In genomic region chr2:173083712-173084475, GRCm38 (mm10) we compare ENCODE assay signal across 8 mouse cellular contexts. TPM values are rescaled to one million over a fixed set of nuclear protein-coding genes. Genes with fewer than 3 reads are reported as not detected.
DNase-seq lines count a peak whose midpoint lies in the region; ATAC-seq and TF ChIP-seq lines count a peak whose summit lies in the region.

No protein-coding gene starts in this region.

- peak overlapping the region; percentile 67 for H3K27ac ChIP-seq in forebrain, embryonic 10.5 days
- H3K27ac ChIP-seq in forebrain, embryonic 13.5 days, result no peak overlapping the region
- peak overlapping the region; percentile 32 to 79; a peak in 3 of 4 replicates for H3K27ac ChIP-seq in heart, embryonic 14.5 days (replicated peaks in 1 of 2; ENCODE audit: control insufficient read depth in 1 of 2, insufficient read depth in 1 of 2, low read depth in 2 of 2, low read length in 2 of 2)
- no peak overlapping the region for H3K27ac ChIP-seq in lung, postnatal 0 days (ENCODE audit: low read length)
- H3K27ac ChIP-seq in stomach, embryonic 16.5 days (ENCODE audit: low read length), result no peak overlapping the region
- no peak overlapping the region for H3K27ac ChIP-seq in midbrain, embryonic 14.5 days (replicated peaks; ENCODE audit: low read depth, low read length)

- H3K4me2 ChIP-seq in forebrain, embryonic 13.5 days, result no peak overlapping the region
- H3K4me2 ChIP-seq in heart, embryonic 14.5 days (ENCODE audit: low read length), result peak overlapping the region; percentile 50
- peak overlapping the region; percentile 14; the same call in 1 of the 2 replicates for H3K4me2 ChIP-seq in lung, postnatal 0 days (replicated peaks; ENCODE audit: low read depth, low read length)
- peak overlapping the region; percentile 40 for H3K4me2 ChIP-seq in stomach, embryonic 16.5 days (ENCODE audit: low read depth, low read length)
- no peak overlapping the region for H3K4me2 ChIP-seq in midbrain, embryonic 14.5 days (ENCODE audit: low read length)

- no peaks in the 10 kb centered on the region for H3K9me3 ChIP-seq in forebrain, embryonic 10.5 days
- H3K9me3 ChIP-seq in forebrain, embryonic 13.5 days (replicated peaks), result no peaks in the 10 kb centered on the region
- H3K9me3 ChIP-seq in heart, embryonic 14.5 days (ENCODE audit: control insufficient read depth, low read length), result no peaks in the 10 kb centered on the region
- H3K9me3 ChIP-seq in lung, postnatal 0 days (ENCODE audit: low read length), result no peaks in the 10 kb centered on the region
- no peaks in the 10 kb centered on the region for H3K9me3 ChIP-seq in stomach, embryonic 16.5 days (replicated peaks; ENCODE audit: control insufficient read depth, low read length)
- no peaks in the 10 kb centered on the region for H3K9me3 ChIP-seq in midbrain, embryonic 14.5 days (ENCODE audit: control insufficient read depth, low read length)

- H3K27me3 ChIP-seq in forebrain, embryonic 10.5 days (ENCODE audit: poor library complexity, severe bottlenecking), result peaks cover 6% of the 10 kb centered on the region; the same call in 1 of the 2 replicates
- no peaks in the 10 kb centered on the region for H3K27me3 ChIP-seq in forebrain, embryonic 13.5 days
- no peaks in the 10 kb centered on the region for H3K27me3 ChIP-seq in heart, embryonic 14.5 days (ENCODE audit: control insufficient read depth, insufficient read depth, low read length)
- H3K27me3 ChIP-seq in lung, postnatal 0 days (replicated peaks; ENCODE audit: insufficient read depth, low read length), result no peaks in the 10 kb centered on the region
- H3K27me3 ChIP-seq in stomach, embryonic 16.5 days (ENCODE audit: control insufficient read depth, insufficient read depth, low read length), result no peaks in the 10 kb centered on the region
- no peaks in the 10 kb centered on the region for H3K27me3 ChIP-seq in midbrain, embryonic 14.5 days (ENCODE audit: control insufficient read depth, insufficient read depth, low read length)

- 0 out of 2 replicates have a peak, but pooled peaks have one; percentile 12 for TF ChIP-seq CTCF in lung, postnatal 0 days (IDR thresholded peaks at IDR 0.05)

- H3K4me3 ChIP-seq in forebrain, embryonic 10.5 days, result peak overlapping the region; percentile 20; the same call in 1 of the 2 replicates
- H3K4me3 ChIP-seq in forebrain, embryonic 13.5 days, result no peak overlapping the region
- H3K4me3 ChIP-seq in heart, embryonic 14.5 days (ENCODE audit: control insufficient read depth in 1 of 2, insufficient read depth in 1 of 2, low read depth in 1 of 2, low read length in 2 of 2), result peak overlapping the region in 1 of 2 experiments; percentile 2; a peak in 1 of 4 replicates
- no peak overlapping the region for H3K4me3 ChIP-seq in lung, postnatal 0 days (ENCODE audit: low read depth, low read length)
- H3K4me3 ChIP-seq in stomach, embryonic 16.5 days (replicated peaks; ENCODE audit: low read length), result no peak overlapping the region; the same call in 1 of the 2 replicates
- no peak overlapping the region for H3K4me3 ChIP-seq in midbrain, embryonic 14.5 days (replicated peaks; ENCODE audit: low read depth, low read length)

- WGBS in forebrain, embryonic 10.5 days, result 17% methylated on average over 13 of the region's 13 CpGs
- WGBS in forebrain, embryonic 13.5 days, result 19% methylated on average over 13 of the region's 13 CpGs
- WGBS in heart, embryonic 14.5 days, result 13% methylated on average over 13 of the region's 13 CpGs
- 17% methylated on average over 13 of the region's 13 CpGs for whole genome bisulfite sequencing in lung, postnatal 0 days
- 13% methylated on average over 13 of the region's 13 CpGs for WGBS in stomach, embryonic 16.5 days
- 17% methylated on average over 13 of the region's 13 CpGs for WGBS in midbrain, embryonic 14.5 days

- H3K36me3 ChIP-seq in forebrain, embryonic 10.5 days (replicated peaks), result no peaks in the 10 kb centered on the region
- H3K36me3 ChIP-seq in forebrain, embryonic 13.5 days (ENCODE audit: poor library complexity, severe bottlenecking), result no peaks in the 10 kb centered on the region
- no peaks in the 10 kb centered on the region for H3K36me3 ChIP-seq in heart, embryonic 14.5 days (ENCODE audit: control insufficient read depth, insufficient read depth, low read length)
- H3K36me3 ChIP-seq in lung, postnatal 0 days (ENCODE audit: insufficient read depth, low read length), result no peaks in the 10 kb centered on the region
- H3K36me3 ChIP-seq in stomach, embryonic 16.5 days (ENCODE audit: control insufficient read depth, insufficient read depth, low read length), result no peaks in the 10 kb centered on the region
- H3K36me3 ChIP-seq in midbrain, embryonic 14.5 days (ENCODE audit: control insufficient read depth, insufficient read depth, low read length), result no peaks in the 10 kb centered on the region

- no peak overlapping the region for H3K9ac ChIP-seq in forebrain, embryonic 13.5 days
- H3K9ac ChIP-seq in heart, embryonic 14.5 days (ENCODE audit: low read length), result peak overlapping the region; percentile 56
- H3K9ac ChIP-seq in lung, postnatal 0 days (replicated peaks; ENCODE audit: low read depth), result no peak overlapping the region
- H3K9ac ChIP-seq in stomach, embryonic 16.5 days (ENCODE audit: low read length), result peak overlapping the region; percentile 47
- no peak overlapping the region for H3K9ac ChIP-seq in midbrain, embryonic 14.5 days (replicated peaks; ENCODE audit: low read length)

- TF ChIP-seq EP300 in lung, postnatal 0 days (IDR thresholded peaks at IDR 0.05), result no peak

- DNase-seq in forebrain, embryonic 10.5 days (ENCODE audit: extremely low spot score, low spot score), result peak; percentile 44
- DNase-seq in R1 (ENCODE audit: low read depth, low spot score), result peak; percentile 97
- peak; percentile 78 for DNase-seq in lung, postnatal 0 days (ENCODE audit: low spot score)
- no peak for DNase-seq in left cerebral cortex, adult 9 months (ENCODE audit: low spot score in 2 of 2)
- no peak for DNase-seq in midbrain, embryonic 14.5 days

- peaks cover 18% of the 10 kb centered on the region for H3K4me1 ChIP-seq in forebrain, embryonic 10.5 days
- no peaks in the 10 kb centered on the region for H3K4me1 ChIP-seq in forebrain, embryonic 13.5 days
- H3K4me1 ChIP-seq in heart, embryonic 14.5 days (ENCODE audit: control insufficient read depth in 2 of 2, insufficient read depth in 2 of 2, low read length in 2 of 2), result peaks cover 42 to 49% of the 10 kb centered on the region in 2 experiments
- no peaks in the 10 kb centered on the region for H3K4me1 ChIP-seq in lung, postnatal 0 days (ENCODE audit: insufficient read depth, low read depth, low read length)
- H3K4me1 ChIP-seq in stomach, embryonic 16.5 days (ENCODE audit: control insufficient read depth, insufficient read depth, low read length), result peaks cover 6% of the 10 kb centered on the region; the same call in 1 of the 2 replicates
- H3K4me1 ChIP-seq in midbrain, embryonic 14.5 days (ENCODE audit: control insufficient read depth, insufficient read depth, low read length), result no peaks in the 10 kb centered on the region

- no peak for ATAC-seq in forebrain, embryonic 13.5 days
- peak; percentile 28 for ATAC-seq in heart, embryonic 14.5 days (ENCODE audit: insufficient number of reproducible peaks, insufficient read depth, low FRiP score, low read depth)
- peak; percentile 83 for ATAC-seq in lung, postnatal 0 days
- peak; percentile 83 for ATAC-seq in stomach, embryonic 16.5 days (ENCODE audit: insufficient read depth, low FRiP score)
- no peak for ATAC-seq in midbrain, embryonic 14.5 days (ENCODE audit: low FRiP score, low TSS enrichment)

RNA-seq across cellular contexts. Expression of gene Ctcfl, which starts 35.4 kb away (rescaled TPM):
- 0.04 and 0.07 TPM in 2 replicates for polyA plus RNA-seq in forebrain, embryonic 10.5 days (2016; fragmentation: Nextera tagmentation; extraction: Ambion mirVana)
- 0.05 and 0.14 TPM in 2 replicates for polyA plus RNA-seq in forebrain, embryonic 13.5 days (2015; fragmentation: Nextera tagmentation; extraction: Ambion mirVana)
- 0.19 and 0.65 TPM in 2 replicates for polyA plus RNA-seq in heart, embryonic 14.5 days (2014; fragmentation: Nextera tagmentation; extraction: Ambion mirVana)
- polyA plus RNA-seq in lung, postnatal 0 days (2015; fragmentation: Nextera tagmentation; extraction: Ambion mirVana), result 0.07 TPM in 1 of 2 replicates, not detected in the other
- 0.17 and 0.43 TPM in 2 replicates for polyA plus RNA-seq in stomach, embryonic 16.5 days (2015; fragmentation: Nextera tagmentation; extraction: Ambion mirVana)
- polyA plus RNA-seq in midbrain, embryonic 14.5 days (2014; fragmentation: Nextera tagmentation; extraction: Ambion mirVana), result not detected in 2 replicates

Comparison
In these comparisons a context has a peak if more than half of its experiments do, and no peak if none do; other contexts are left out.
1. H3K27ac ChIP-seq: peak in forebrain, embryonic 10.5 days (single experiment) and heart, embryonic 14.5 days (2 of 2); none in forebrain, embryonic 13.5 days (single experiment), lung, postnatal 0 days (single experiment), stomach, embryonic 16.5 days (single experiment) and midbrain, embryonic 14.5 days (single experiment).
2. DNase-seq: peak in forebrain, embryonic 10.5 days (single experiment), R1 (single experiment) and lung, postnatal 0 days (single experiment); none in left cerebral cortex, adult 9 months (0 of 2) and midbrain, embryonic 14.5 days (single experiment).
3. ATAC-seq: peak in heart, embryonic 14.5 days (single experiment), lung, postnatal 0 days (single experiment) and stomach, embryonic 16.5 days (single experiment); none in forebrain, embryonic 13.5 days (single experiment) and midbrain, embryonic 14.5 days (single experiment).
4. H3K4me2 ChIP-seq: peak in heart, embryonic 14.5 days (single experiment), lung, postnatal 0 days (single experiment) and stomach, embryonic 16.5 days (single experiment); none in forebrain, embryonic 13.5 days (single experiment) and midbrain, embryonic 14.5 days (single experiment).
5. H3K9ac ChIP-seq: peak in heart, embryonic 14.5 days (single experiment) and stomach, embryonic 16.5 days (single experiment); none in forebrain, embryonic 13.5 days (single experiment), lung, postnatal 0 days (single experiment) and midbrain, embryonic 14.5 days (single experiment).